In the genomic region with DNA sequence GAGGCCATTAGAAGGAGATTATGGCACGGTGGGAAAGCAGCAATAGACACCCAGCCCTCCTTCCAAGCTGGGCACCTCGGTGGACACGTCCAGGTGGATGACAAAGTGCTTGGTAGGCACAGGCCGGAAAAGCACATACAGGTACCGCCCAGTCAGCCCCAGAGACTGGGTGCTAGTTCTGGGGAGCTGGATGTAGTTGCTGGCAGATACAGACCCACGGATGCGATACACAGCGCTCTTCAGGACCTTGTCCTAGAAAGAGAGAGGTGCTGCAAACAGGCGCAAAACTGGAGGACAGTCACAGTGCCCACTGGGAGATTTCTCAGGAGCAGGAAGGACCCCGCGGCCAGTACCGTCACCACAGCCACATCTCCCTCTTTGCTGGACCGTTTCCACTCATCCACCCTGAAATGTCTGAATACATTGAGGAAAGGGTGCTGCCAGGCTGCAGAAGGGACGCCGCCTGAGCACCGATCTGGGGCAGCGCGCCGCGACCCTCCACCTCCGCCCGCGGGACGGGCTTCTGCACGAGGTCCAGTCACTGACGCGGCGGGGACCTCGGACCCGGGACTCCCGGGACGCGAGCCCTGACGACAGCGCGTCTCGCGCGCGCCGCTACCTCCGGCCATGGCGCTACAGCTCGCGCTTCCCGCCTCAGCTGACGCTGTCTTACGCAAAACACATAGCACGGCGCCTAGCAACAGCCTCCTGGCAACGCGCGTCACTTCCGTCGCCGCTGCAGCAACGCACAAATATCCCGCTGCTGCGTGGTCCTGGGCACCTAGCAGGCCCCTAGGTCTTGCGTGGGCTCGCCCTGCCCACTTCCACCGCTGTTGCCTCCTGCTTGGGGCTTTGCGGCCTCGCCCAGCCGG, we compare ENCODE assay signal across 8 mouse cellular contexts. TPM values are rescaled to one million over a fixed set of nuclear protein-coding genes. Genes with fewer than 3 reads are reported as not detected.
DNase-seq lines count a peak whose midpoint lies in the region; ATAC-seq and TF ChIP-seq lines count a peak whose summit lies in the region.

A gene (minus strand): TSS at position 670 of the 872 bp plus-strand sequence.

- peak within 1 kb of the TSS; percentile 67 for H3K4me3 ChIP-seq in lung, embryonic 14.5 days (ENCODE audit: low read depth, low read length)

- ATAC-seq in lung, embryonic 14.5 days (ENCODE audit: insufficient read depth), result peak; percentile 95
- peak; percentile 92 for ATAC-seq in neutrophil, adult 5-6 weeks (ENCODE audit: extremely low read depth, insufficient number of reproducible peaks, low FRiP score, poor library complexity, severe bottlenecking)

- H3K9me3 ChIP-seq in lung, embryonic 14.5 days (ENCODE audit: low read depth, low read length), result no peaks in the 10 kb centered on the region

- H3K27ac ChIP-seq in lung, embryonic 14.5 days (ENCODE audit: low read depth), result peak within 1 kb of the TSS; percentile 71

- 0 out of 2 replicates have a peak, but pooled peaks cover 5% of the 10 kb centered on the region for H3K4me1 ChIP-seq in lung, embryonic 14.5 days (ENCODE audit: insufficient read depth)

- peak within 1 kb of the TSS; percentile 81 for H3K9ac ChIP-seq in lung, embryonic 14.5 days

- 4% methylated on average over 65 of the region's 65 CpGs for WGBS in lung, embryonic 14.5 days

- H3K27me3 ChIP-seq in lung, embryonic 14.5 days (ENCODE audit: insufficient read depth, low read length), result no peaks in the 10 kb centered on the region

- DNase-seq in MEL-GATA-1-ER (ENCODE audit: extremely low read depth, low read depth), result peak; percentile 85
- DNase-seq in cerebellum, adult 8-10 months, result peak; percentile 86
- DNase-seq in forelimb bud, embryonic 11.5 days (ENCODE audit: low read depth, low spot score), result peak; percentile 92
- peak; percentile 88 for DNase-seq in heart, postnatal 4 days
- DNase-seq in layer of hippocampus, adult 8-10 months (ENCODE audit: low spot score in 2 of 2), result peak; percentile 91 to 94
- DNase-seq in lung, embryonic 14.5 days, result peak; percentile 97
- peak; percentile 92 for DNase-seq in testis, postnatal 14 days (ENCODE audit: low spot score)

- peak within 1 kb of the TSS; percentile 93 for H3K4me2 ChIP-seq in lung, embryonic 14.5 days

- H3K36me3 ChIP-seq in lung, embryonic 14.5 days (ENCODE audit: insufficient read depth), result no peaks in the 10 kb centered on the region; the same call in 1 of the 2 replicates

- no peak; the same call in 1 of the 2 replicates for TF ChIP-seq CTCF in lung, embryonic 14.5 days (IDR thresholded peaks at IDR 0.05; ENCODE audit: low read depth)

RNA-seq across cellular contexts. Expression of the gene that starts here (rescaled TPM):
- 10 to 100 TPM; 14.4 to 15.1 TPM for total RNA-seq in heart, postnatal 4 days (2021)
- 10 to 100 TPM; 19.0 to 28.8 (median 23.6) TPM for total RNA-seq in layer of hippocampus, adult 8-10 months (2022)
- polyA plus RNA-seq in lung, embryonic 14.5 days (2014; fragmentation: Nextera tagmentation; extraction: Ambion mirVana), result 29.9 and 34.1 TPM in 2 replicates
- total RNA-seq in neutrophil, adult 5-6 weeks (2017), result 7.4 and 8.4 TPM in 2 replicates

Comparison
In these comparisons a context has a peak if more than half of its experiments do, and no peak if none do; other contexts are left out.
1. Peak in every context shown above with its lines: DNase-seq, ATAC-seq, H3K4me3 ChIP-seq and H3K27ac ChIP-seq.